Mouse (Mus musculus) forebrain, embryonic 13.5 days (tissue): ENCODE measurements around the gene Cdc42ep2. TPM values are rescaled to one million over a fixed set of nuclear protein-coding genes. Genes with fewer than 3 reads are reported as not detected.

Source experiments
- ATAC-seq: fragments of 200-750 bp; cut with Nextera tagmentation; 2 replicates; pipeline ENCODE4 v1.8.0; 2017
- H3K27ac ChIP-seq: fragments of 300-500 bp; sonication (generic); 2 replicates; pipeline ENCODE4 v1.5.1; 2015; ENCODE audit warnings: inconsistent platforms, mild to moderate bottlenecking, moderate library complexity
- H3K27me3 ChIP-seq: fragments of 300-500 bp; sonication (generic); 2 replicates; pipeline ENCODE4 v1.6.1; 2015; ENCODE audit warnings: mild to moderate bottlenecking, inconsistent platforms
- H3K36me3 ChIP-seq: fragments of 300-500 bp; sonication (generic); 2 replicates; pipeline ENCODE4 v1.6.1; 2015; ENCODE audit warnings: mild to moderate bottlenecking, inconsistent platforms; ENCODE audit not compliant: poor library complexity, severe bottlenecking
- H3K4me1 ChIP-seq: fragments of 300-500 bp; sonication (generic); 2 replicates; pipeline ENCODE4 v1.6.1; 2015; ENCODE audit warnings: inconsistent platforms
- H3K4me2 ChIP-seq: fragments of 300-500 bp; sonication (generic); 2 replicates; pipeline ENCODE4 v1.6.1; 2015; ENCODE audit warnings: inconsistent platforms, mild to moderate bottlenecking, moderate library complexity
- H3K4me3 ChIP-seq: fragments of 300-500 bp; sonication (generic); 2 replicates; pipeline ENCODE4 v1.5.1; 2015; ENCODE audit warnings: mild to moderate bottlenecking, inconsistent platforms
- H3K9ac ChIP-seq: fragments of 300-500 bp; sonication (generic); 2 replicates; pipeline ENCODE4 v1.6.1; 2015; ENCODE audit warnings: mild to moderate bottlenecking, inconsistent platforms
- H3K9me3 ChIP-seq: fragments of 300-500 bp; sonication (generic); replicated peaks from 2 replicates; pipeline ENCODE4 v1.6.1; 2016; ENCODE audit warnings: inconsistent platforms
- WGBS: fragments of 180-500 bp; shearing (Covaris S2); methylation state at CpG from one replicate; pipeline ENCODE4 v1.1.7; 2015; 5-methylcytosine and 5-hydroxymethylcytosine counted together
- polyA plus RNA-seq: library from polyadenylated mRNA; unstranded; fragments of >200 nt; fragmentation: Nextera tagmentation; extraction: Ambion mirVana; gene quantifications from 2 replicates; pipeline ENCODE4 v1.2.1, GENCODE M21; 2015

The Cdc42ep2 gene
- polyA plus RNA-seq, 1 experiment from 2014 or later: 4.2 TPM

DNA sequence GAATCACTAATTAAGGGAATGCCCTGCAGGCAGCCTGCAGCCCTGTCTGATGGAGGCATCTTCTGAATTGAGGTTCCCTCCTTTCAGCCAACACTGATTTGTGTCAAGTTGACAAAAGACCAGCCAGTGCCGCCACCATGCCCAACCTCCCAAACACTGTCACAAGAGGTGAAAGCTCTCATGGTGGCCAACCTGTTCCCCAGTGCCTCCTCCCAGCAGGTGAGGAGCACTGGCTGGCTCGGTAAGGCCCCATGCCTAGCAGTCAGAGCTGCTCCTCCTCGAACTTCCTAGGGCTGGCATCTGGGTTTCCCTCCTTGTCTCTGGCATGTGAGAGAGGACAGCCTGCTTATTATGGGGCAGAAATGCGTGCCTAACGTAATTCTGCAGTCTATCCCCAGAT is 15.1 kb upstream of the Cdc42ep2 start:
- Histone ChIP-seq H3K27me3 (no peaks in the 10 kb centered on the region), H3K36me3 (peaks cover 37% of the 10 kb centered on the region), H3K4me2 (no peak overlapping the region), H3K4me1 (peaks cover 25% of the 10 kb centered on the region), H3K9ac (no peak overlapping the region), H3K4me3 (no peak overlapping the region), H3K9me3 (no peaks in the 10 kb centered on the region), H3K27ac (peak overlapping the region; percentile 70)
- WGBS: 70% methylated on average over 5 of the region's 5 CpGs
- ATAC-seq: no peak

DNA sequence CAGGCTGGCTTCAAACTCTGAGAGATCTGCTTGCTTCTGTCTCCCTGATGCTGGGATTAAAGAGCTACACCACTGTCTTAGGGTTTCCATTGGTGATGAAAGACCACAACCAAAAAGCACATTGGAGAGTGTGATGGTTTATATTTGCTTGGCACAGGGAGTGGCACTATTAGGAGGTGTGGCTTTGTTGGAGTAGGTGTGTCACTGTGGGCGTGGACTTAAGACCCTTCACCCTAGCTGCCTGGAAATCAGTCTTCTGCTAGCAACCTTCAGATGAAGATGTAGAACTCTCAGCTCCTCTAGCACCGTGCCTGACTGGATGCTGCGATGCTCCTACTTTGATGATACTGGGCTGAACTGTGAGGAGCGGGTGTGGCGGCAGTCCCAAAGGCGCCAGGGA is 13.9 kb upstream of the Cdc42ep2 start:
- no peak overlapping the region for H3K27ac ChIP-seq
- H3K4me3 ChIP-seq: no peak overlapping the region
- no peaks in the 10 kb centered on the region for H3K27me3 ChIP-seq
- peaks cover 25% of the 10 kb centered on the region for H3K4me1 ChIP-seq
- WGBS: 89% methylated on average over 6 of the region's 6 CpGs
- no peak for ATAC-seq
- peaks cover 33% of the 10 kb centered on the region for H3K36me3 ChIP-seq
- H3K9me3 ChIP-seq: no peaks in the 10 kb centered on the region
- H3K4me2 ChIP-seq: no peak overlapping the region
- H3K9ac ChIP-seq: no peak overlapping the region

DNA sequence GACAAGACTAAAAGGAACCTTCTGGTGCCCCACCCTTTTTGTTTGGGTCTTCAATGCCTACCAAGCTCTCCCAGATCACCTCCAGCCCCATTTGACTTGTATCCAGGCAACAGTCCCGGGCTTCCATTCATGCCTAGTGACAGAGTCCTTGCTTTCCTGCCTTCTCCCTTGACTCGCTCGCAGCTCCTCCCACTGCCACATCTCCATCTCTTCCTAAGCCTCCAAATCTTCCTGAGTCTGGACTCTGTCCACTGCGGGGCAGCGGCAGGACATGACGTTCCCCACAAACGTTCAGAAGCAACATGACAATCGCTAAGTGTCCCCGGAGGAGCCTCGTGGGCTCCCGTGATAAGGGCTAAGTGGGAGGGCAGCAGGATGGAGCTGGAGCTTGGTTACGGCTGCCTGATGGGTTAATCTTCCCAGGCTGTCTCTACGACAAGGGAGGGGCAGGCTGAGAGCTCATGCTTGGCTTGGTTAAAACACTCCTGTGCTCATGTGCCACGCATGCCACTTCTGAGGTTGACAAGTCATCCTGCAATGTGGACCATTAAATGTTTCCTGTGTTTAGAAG is 13.3 kb upstream of the Cdc42ep2 start:
- Histone ChIP-seq H3K27me3 (no peaks in the 10 kb centered on the region), H3K27ac (peak overlapping the region; percentile 4; the same call in 1 of the 2 replicates), H3K9me3 (no peaks in the 10 kb centered on the region), H3K4me1 (peaks cover 25% of the 10 kb centered on the region), H3K9ac (no peak overlapping the region), H3K4me2 (peak overlapping the region; percentile 15; the same call in 1 of the 2 replicates), H3K36me3 (peaks cover 27% of the 10 kb centered on the region), H3K4me3 (no peak overlapping the region)
- WGBS: 36% methylated on average over 14 of the region's 14 CpGs
- no peak for ATAC-seq

DNA sequence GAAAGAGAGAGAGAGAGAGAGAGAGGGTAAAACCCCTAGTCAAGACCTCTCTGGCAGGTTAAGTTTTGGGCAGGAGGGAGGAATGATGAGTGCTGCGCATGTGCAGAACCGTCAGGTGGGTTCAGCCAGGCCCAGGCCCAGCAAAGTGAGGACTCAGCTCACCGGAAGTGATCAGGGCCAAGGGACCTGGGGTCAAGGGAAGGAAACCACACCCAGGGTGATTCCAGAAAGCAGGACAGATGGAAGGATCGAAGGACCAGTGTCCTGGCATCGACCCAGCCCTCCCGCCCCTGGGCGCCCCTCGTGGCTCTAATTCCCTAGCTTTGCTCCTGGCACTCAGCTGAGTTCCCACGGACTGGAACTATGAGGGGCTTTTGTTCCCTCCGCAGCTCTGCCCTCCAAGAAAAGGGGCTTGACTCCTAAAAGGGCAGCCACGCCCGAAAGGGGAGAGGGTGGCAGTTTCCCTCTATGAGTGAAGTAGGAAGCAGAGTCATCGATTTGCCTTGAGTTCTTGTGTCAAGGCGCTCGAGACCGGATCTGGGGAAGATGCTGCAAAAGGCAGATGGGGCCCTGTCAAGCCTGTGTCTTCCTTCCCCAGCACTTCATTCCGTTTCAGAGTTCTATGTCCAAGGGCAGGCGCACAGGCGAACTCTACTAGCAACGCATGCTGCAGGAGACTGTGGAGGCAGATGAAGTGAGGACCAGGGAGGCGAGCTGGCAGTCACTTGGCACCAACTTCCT is 12.6 kb upstream of the Cdc42ep2 start:
- no peaks in the 10 kb centered on the region for H3K9me3 ChIP-seq
- no peak overlapping the region for H3K4me3 ChIP-seq
- no peak for ATAC-seq
- no peak overlapping the region; the same call in 1 of the 2 replicates for H3K27ac ChIP-seq
- H3K9ac ChIP-seq: no peak overlapping the region
- 67% methylated on average over 21 of the region's 21 CpGs for WGBS
- peaks cover 25% of the 10 kb centered on the region for H3K4me1 ChIP-seq
- peaks cover 21% of the 10 kb centered on the region for H3K36me3 ChIP-seq
- no peak overlapping the region for H3K4me2 ChIP-seq
- no peaks in the 10 kb centered on the region for H3K27me3 ChIP-seq

DNA sequence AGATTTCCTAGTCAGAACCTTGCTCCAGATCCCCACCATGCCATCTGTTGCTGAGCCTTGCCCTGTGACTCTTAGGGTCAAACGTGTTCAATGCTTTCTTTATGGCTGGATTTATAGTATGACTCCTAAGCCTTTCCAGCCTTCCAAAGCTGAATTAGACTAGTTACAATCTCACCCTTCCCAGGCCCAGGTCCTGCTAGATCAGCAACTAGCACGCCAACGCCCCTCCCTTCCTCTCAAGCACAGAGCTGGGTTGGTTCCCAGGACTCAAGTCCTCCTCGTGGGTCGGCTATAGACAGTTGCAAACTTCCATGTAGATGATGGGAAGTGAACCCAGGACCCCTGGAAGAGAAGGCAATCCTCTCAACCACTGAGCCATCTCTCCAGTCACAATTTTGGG is 11.1 kb upstream of the Cdc42ep2 start:
- H3K27me3 ChIP-seq: no peaks in the 10 kb centered on the region

DNA sequence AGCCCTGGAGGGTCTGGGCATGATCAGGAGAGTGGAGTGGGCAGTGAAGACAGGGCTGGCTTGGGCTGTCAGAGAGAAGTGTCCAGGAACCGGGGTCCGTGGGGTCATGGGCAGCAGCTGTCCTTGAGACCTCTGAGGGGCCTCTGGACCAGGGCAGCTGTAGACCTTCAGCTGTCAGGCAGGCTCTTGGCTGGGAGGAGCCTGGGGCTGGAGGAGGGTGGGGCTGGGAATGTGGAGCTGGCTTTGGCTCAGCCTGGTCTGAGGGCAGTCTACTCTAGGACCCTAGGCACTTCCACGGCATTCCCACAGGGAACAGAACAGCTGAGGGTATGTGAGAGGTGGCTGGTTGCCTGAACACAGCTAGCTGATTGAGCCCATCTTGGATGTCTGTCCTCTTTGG is 10.7 kb upstream of the Cdc42ep2 start:
- H3K9ac ChIP-seq: no peak overlapping the region
- no peak overlapping the region for H3K27ac ChIP-seq
- H3K4me2 ChIP-seq: no peak overlapping the region
- H3K27me3 ChIP-seq: no peaks in the 10 kb centered on the region
- H3K4me1 ChIP-seq: peaks cover 24% of the 10 kb centered on the region
- ATAC-seq: no peak
- 76% methylated on average over 3 of the region's 3 CpGs for WGBS
- H3K9me3 ChIP-seq: no peaks in the 10 kb centered on the region
- no peak overlapping the region for H3K4me3 ChIP-seq
- H3K36me3 ChIP-seq: peaks cover 9% of the 10 kb centered on the region

More for the DNA sequence above, 11.1 kb upstream of the Cdc42ep2 start:
- peaks cover 25% of the 10 kb centered on the region for H3K4me1 ChIP-seq
- ATAC-seq: no peak
- 87% methylated on average over 5 of the region's 5 CpGs for WGBS
- H3K4me3 ChIP-seq: no peak overlapping the region
- no peak overlapping the region for H3K4me2 ChIP-seq
- no peak overlapping the region for H3K27ac ChIP-seq
- no peak overlapping the region for H3K9ac ChIP-seq
- peaks cover 12% of the 10 kb centered on the region for H3K36me3 ChIP-seq
- no peaks in the 10 kb centered on the region for H3K9me3 ChIP-seq

DNA sequence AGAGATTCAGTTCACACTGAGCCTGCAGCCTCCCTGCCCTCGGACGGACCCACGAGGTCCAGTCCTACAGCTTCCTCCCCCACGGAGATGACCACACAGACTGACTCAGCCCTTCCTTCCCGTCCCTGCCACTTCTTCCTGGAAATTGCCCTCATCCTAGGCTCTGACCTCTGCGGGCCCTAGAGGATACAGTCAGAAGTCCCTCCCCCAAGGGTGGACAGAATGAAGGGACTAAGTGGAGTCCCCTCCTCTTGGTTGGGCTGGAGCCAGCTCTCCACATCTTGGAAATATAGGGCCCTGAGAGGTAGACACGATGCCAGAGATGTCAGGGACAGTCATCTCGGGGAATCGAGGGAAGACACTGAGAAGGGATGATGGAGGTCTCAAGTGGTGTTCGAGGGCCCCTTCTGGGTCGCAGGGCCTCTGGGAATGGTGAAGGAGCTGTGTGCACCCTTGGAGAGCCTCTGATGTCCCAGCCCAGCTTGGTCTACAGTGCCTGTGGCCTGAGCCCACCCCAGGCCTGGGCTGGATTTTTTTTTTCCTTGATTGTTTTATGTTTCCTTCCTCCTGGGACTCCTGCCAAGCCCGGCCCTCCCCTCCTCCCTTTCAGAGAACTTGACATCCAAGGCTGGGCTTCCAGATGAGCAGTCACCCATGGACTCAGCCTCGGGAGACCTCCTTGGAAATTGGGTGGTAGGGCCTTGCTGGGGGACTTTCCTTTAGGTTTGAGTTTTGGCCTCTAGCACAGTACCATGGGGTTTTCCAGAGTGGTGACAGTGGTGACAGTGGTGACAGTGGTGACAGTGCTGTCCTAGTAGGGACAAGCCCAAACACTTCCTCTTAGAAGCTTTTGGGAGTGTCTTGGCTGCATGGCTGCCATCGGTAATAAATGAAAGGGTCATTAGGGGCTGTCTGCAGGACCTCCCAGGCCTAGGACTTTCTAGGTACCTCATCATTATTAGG is 5.3 kb upstream of the Cdc42ep2 start:
- H3K27me3 ChIP-seq: peaks cover 10% of the 10 kb centered on the region
- H3K4me2 ChIP-seq: no peak overlapping the region
- no peak overlapping the region for H3K4me3 ChIP-seq
- H3K27ac ChIP-seq: no peak overlapping the region; the same call in 1 of the 2 replicates
- no peaks in the 10 kb centered on the region for H3K36me3 ChIP-seq
- peak overlapping the region; percentile 2; the same call in 1 of the 2 replicates for H3K9ac ChIP-seq
- ATAC-seq: no peak
- WGBS: 73% methylated on average over 14 of the region's 14 CpGs
- H3K4me1 ChIP-seq: peaks cover 25% of the 10 kb centered on the region
- H3K9me3 ChIP-seq: no peaks in the 10 kb centered on the region

DNA sequence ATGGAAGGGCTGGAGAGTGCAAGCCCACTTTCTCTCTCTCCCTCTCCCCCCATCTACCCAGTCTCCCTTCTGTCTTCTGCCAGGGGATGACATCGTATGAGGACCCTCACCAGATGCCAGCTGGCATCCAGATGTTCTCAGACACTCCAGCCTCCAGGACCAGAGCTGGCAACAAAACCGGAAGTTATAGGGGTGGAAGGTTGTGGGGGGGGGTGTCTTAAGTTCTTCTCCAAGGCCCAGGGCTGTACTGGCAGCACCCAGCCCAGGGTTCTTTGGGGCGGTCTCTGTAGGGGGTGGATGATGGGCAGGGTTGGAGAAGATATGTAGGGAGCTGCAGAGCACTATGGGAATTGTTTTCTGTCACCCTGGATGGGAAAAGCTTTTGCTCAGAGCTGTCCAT is 3.9 kb upstream of the Cdc42ep2 start:
- Histone ChIP-seq H3K4me2 (no peak overlapping the region), H3K9ac (no peak overlapping the region), H3K4me3 (no peak overlapping the region), H3K27me3 (peaks cover 10% of the 10 kb centered on the region), H3K9me3 (no peaks in the 10 kb centered on the region), H3K4me1 (peaks cover 31% of the 10 kb centered on the region), H3K36me3 (no peaks in the 10 kb centered on the region), H3K27ac (no peak overlapping the region)
- no peak for ATAC-seq
- 88% methylated on average over 3 of the region's 3 CpGs for WGBS

DNA sequence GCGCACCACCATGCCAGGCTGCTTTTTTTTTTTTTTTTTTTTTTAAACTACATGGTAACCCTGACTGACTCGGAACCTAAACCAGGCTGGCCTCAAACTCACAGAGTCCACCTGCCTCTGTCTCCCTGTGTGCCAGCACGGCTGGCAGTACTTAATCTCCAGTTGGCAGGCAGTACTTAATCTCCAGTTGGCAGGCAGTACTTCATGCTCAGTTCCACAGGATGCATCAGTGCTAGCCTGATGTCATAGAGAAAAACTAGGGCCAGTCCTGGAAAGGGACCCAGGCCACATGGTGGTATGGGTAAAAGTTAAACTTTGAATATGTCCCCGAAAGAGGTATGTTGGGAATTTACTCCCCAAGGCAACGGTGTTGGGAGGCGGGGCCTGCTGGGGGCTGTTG is 3.5 kb upstream of the Cdc42ep2 start:
- H3K4me3 ChIP-seq: no peak overlapping the region
- no peak overlapping the region for H3K9ac ChIP-seq
- 85% methylated on average over 6 of the region's 6 CpGs for WGBS
- H3K27me3 ChIP-seq: peaks cover 10% of the 10 kb centered on the region
- no peaks in the 10 kb centered on the region for H3K9me3 ChIP-seq
- peaks cover 31% of the 10 kb centered on the region for H3K4me1 ChIP-seq
- H3K4me2 ChIP-seq: no peak overlapping the region
- no peak overlapping the region for H3K27ac ChIP-seq
- H3K36me3 ChIP-seq: no peaks in the 10 kb centered on the region
- ATAC-seq: no peak

DNA sequence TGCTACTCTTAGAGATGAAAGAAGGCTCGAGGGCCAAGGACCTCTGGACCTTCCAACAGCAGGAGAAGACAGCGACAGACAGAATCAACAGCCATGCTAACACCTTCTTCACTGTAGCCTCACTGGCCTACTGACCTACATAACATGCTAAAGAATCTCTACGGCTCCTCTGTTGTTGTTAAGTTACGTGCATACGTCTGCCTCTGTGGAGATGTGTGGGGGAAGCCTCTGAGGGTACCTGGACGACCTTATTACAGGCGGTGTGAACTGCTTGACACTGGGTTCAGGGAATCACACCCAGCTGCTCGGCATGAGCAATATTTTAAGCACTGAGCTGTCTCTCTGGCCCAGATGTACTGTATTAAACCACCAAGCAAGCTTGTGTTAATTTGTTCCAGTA is 2.9 kb upstream of the Cdc42ep2 start:
- ATAC-seq: no peak
- no peaks in the 10 kb centered on the region for H3K36me3 ChIP-seq
- no peaks in the 10 kb centered on the region for H3K9me3 ChIP-seq
- peaks cover 31% of the 10 kb centered on the region for H3K4me1 ChIP-seq
- H3K4me3 ChIP-seq: no peak overlapping the region
- peaks cover 10% of the 10 kb centered on the region for H3K27me3 ChIP-seq
- 74% methylated on average over 8 of the region's 8 CpGs for WGBS
- no peak overlapping the region for H3K4me2 ChIP-seq
- no peak overlapping the region for H3K27ac ChIP-seq
- H3K9ac ChIP-seq: no peak overlapping the region

DNA sequence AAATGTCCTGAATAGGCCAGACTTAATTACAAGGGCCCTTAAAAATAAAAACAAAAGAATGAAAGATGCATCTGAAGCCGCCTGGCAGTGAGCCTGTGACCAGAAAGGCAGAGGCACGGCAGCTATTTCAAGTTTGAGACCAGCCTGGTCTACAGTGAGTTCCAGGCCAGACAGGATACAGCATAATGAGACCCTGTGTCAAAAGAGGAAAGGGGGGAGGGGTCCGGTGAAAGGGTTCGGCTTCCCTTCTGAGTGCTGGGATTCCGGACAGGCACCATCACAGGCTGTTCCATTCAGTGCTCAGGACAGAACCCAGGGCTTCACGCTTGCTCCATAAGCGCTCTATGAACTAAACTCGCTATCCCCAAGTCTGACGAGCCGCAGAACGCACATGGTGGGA is 2.4 kb upstream of the Cdc42ep2 start:
- WGBS: 72% methylated on average over 11 of the region's 11 CpGs
- Histone ChIP-seq H3K9ac (no peak overlapping the region), H3K4me3 (no peak overlapping the region), H3K4me1 (peaks cover 31% of the 10 kb centered on the region), H3K4me2 (no peak overlapping the region), H3K27me3 (peaks cover 10% of the 10 kb centered on the region), H3K9me3 (no peaks in the 10 kb centered on the region), H3K27ac (no peak overlapping the region), H3K36me3 (no peaks in the 10 kb centered on the region)
- ATAC-seq: no peak

DNA sequence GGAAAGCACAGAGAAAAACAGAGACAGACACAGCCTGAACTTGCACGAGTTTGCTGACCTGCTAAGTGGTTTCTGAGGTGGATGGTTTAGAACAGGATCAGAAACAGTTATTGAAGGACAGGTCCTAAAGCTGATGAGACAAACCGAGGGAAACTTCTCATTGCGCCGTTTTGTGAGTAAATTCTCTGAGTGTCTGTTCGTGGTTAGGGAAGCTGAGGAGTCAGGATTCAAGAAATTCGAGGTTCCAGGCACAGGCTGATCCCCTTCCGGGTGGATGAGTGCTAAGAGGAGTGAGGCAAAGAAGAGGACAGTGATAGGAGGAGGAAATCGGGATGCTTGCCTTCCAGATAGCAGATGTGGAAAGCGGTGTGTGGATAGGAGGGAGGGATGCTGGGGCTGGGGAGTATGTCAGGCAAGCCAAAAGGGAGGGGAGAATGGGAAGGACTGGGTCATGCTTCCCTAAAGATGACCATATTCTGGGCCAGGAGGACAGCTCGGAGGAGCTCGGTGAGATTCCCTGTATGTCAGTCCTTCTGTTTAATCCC is 767 bp upstream of the Cdc42ep2 start:
- no peak overlapping the region for H3K27ac ChIP-seq
- H3K9ac ChIP-seq: peak overlapping the region; percentile 51
- no peaks in the 10 kb centered on the region for H3K9me3 ChIP-seq
- H3K4me3 ChIP-seq: peak overlapping the region; percentile 54
- H3K4me2 ChIP-seq: peak overlapping the region; percentile 95
- H3K27me3 ChIP-seq: peaks cover 10% of the 10 kb centered on the region
- H3K36me3 ChIP-seq: no peaks in the 10 kb centered on the region
- ATAC-seq: no peak
- 31% methylated on average over 11 of the region's 11 CpGs for WGBS
- peaks cover 37% of the 10 kb centered on the region for H3K4me1 ChIP-seq
